ENCODE assay signal across 25 mouse cellular contexts in genomic region chr15:11125361-11125760, GRCm38 (mm10).
DNase-seq lines count a peak whose midpoint lies in the region; ATAC-seq and TF ChIP-seq lines count a peak whose summit lies in the region.
"Had no signal": no experiment of that assay in that cellular context is flagged by ENCODE, and none has a peak within 500 bp of the region (broad histone marks: within the 10 kb centered on the region; RNA-seq: fewer than 3 reads in every experiment).

No protein-coding gene starts in this region.

- H3K9me3 ChIP-seq in lung, postnatal 0 days (ENCODE audit: low read length), result no peaks in the 10 kb centered on the region
- H3K9me3 ChIP-seq: embryonic facial prominence, embryonic 12.5 days; embryonic facial prominence, embryonic 15.5 days; heart, embryonic 12.5 days; heart, embryonic 15.5 days; hindbrain, embryonic 15.5 days had no signal

- no peak; the same call in 1 of the 2 replicates for ATAC-seq in lung, postnatal 0 days
- ATAC-seq: CD4-positive, CD25-positive, alpha-beta regulatory T cell, adult 4 months; forebrain, embryonic 14.5 days; forebrain, postnatal 0 days; intestine, postnatal 0 days had no signal

- no peak overlapping the region for H3K4me3 ChIP-seq in gastrocnemius, adult 2 months
- H3K4me3 ChIP-seq in lung, postnatal 0 days (ENCODE audit: low read depth, low read length), result no peak overlapping the region
- no peak overlapping the region for H3K4me3 ChIP-seq in brown adipose tissue, adult 24 weeks (ENCODE audit: insufficient read depth, low read depth, low read length)
- H3K4me3 ChIP-seq: embryonic facial prominence, embryonic 12.5 days; embryonic facial prominence, embryonic 15.5 days; heart, embryonic 12.5 days; heart, embryonic 15.5 days; hindbrain, embryonic 15.5 days had no signal

- H3K36me3 ChIP-seq in lung, postnatal 0 days (ENCODE audit: insufficient read depth, low read length), result no peaks in the 10 kb centered on the region
- H3K36me3 ChIP-seq: embryonic facial prominence, embryonic 12.5 days; embryonic facial prominence, embryonic 15.5 days; heart, embryonic 12.5 days; heart, embryonic 15.5 days; hindbrain, embryonic 15.5 days had no signal

- intact Hi-C loops in gastrocnemius, adult 2 months (cut with DNase I), result no loop called here

- TF ChIP-seq CTCF in gastrocnemius, adult 2 months (IDR thresholded peaks at IDR 0.05), result no peak
- TF ChIP-seq CTCF in lung, postnatal 0 days (IDR thresholded peaks at IDR 0.05), result no peak

- no peak for TF ChIP-seq EP300 in lung, postnatal 0 days (IDR thresholded peaks at IDR 0.05)

- H3K27ac ChIP-seq in gastrocnemius, adult 2 months, result peak overlapping the region; percentile 56
- no peak overlapping the region for H3K27ac ChIP-seq in lung, postnatal 0 days (ENCODE audit: low read length)
- peak overlapping the region; percentile 65 for H3K27ac ChIP-seq in brown adipose tissue, adult 24 weeks (replicated peaks; ENCODE audit: low read depth, low read length)
- H3K27ac ChIP-seq: embryonic facial prominence, embryonic 12.5 days; embryonic facial prominence, embryonic 15.5 days; heart, embryonic 15.5 days; hindbrain, embryonic 15.5 days had no signal

- H3K27me3 ChIP-seq in lung, postnatal 0 days (replicated peaks; ENCODE audit: insufficient read depth, low read length), result no peaks in the 10 kb centered on the region
- H3K27me3 ChIP-seq: embryonic facial prominence, embryonic 12.5 days; embryonic facial prominence, embryonic 15.5 days; heart, embryonic 12.5 days; heart, embryonic 15.5 days; hindbrain, embryonic 15.5 days had no signal

- no peaks in the 10 kb centered on the region for H3K4me1 ChIP-seq in lung, postnatal 0 days (ENCODE audit: insufficient read depth, low read depth, low read length)
- no peaks in the 10 kb centered on the region for H3K4me1 ChIP-seq in brown adipose tissue, adult 24 weeks (ENCODE audit: control insufficient read depth, insufficient read depth, insufficient read length, low read length)
- H3K4me1 ChIP-seq: heart, embryonic 15.5 days; hindbrain, embryonic 15.5 days had no signal

- DNase-seq in gastrocnemius, adult 2 months, result no peak
- no peak for DNase-seq in gastrocnemius, postnatal 10 days
- peak; percentile 68 for DNase-seq in lung, postnatal 0 days (ENCODE audit: low spot score)
- DNase-seq in lung, postnatal 14 days, result no peak
- peak; percentile 4 for DNase-seq in 416B (ENCODE audit: low read depth)
- DNase-seq in right cerebral cortex, postnatal 36 days (ENCODE audit: low spot score in 2 of 2), result no peak
- DNase-seq: adrenal gland, adult 8-10 months; adrenal gland, postnatal 36 days; cerebellum, adult 11 months; cerebellum, adult 2 months; cerebellum, adult 9-11 months; cerebellum, postnatal 25 days; forebrain, postnatal 0 days; gastrocnemius, postnatal 14 days; heart, postnatal 10 days; heart, postnatal 4 days had no signal

- H3K9ac ChIP-seq in lung, postnatal 0 days (replicated peaks; ENCODE audit: low read depth), result no peak overlapping the region
- H3K9ac ChIP-seq: embryonic facial prominence, embryonic 12.5 days; embryonic facial prominence, embryonic 15.5 days; forebrain, postnatal 0 days; heart, embryonic 12.5 days; heart, embryonic 15.5 days; hindbrain, embryonic 15.5 days had no signal

- no peak overlapping the region for H3K4me2 ChIP-seq in lung, postnatal 0 days (replicated peaks; ENCODE audit: low read depth, low read length)
- H3K4me2 ChIP-seq: embryonic facial prominence, embryonic 12.5 days; embryonic facial prominence, embryonic 15.5 days; heart, embryonic 12.5 days; heart, embryonic 15.5 days; hindbrain, embryonic 15.5 days had no signal

Comparison
In these comparisons a context has a peak if more than half of its experiments do, and no peak if none do; other contexts are left out.
1. DNase-seq: peak in lung, postnatal 0 days (single experiment) and 416B (single experiment); none in gastrocnemius, adult 2 months (single experiment), gastrocnemius, postnatal 10 days (single experiment), lung, postnatal 14 days (single experiment) and right cerebral cortex, postnatal 36 days (0 of 2).